Mouse (Mus musculus) forebrain, embryonic 12.5 days (tissue): ENCODE data around the gene Ugdh. TPM values are rescaled to one million over a fixed set of nuclear protein-coding genes. Genes with fewer than 3 reads are reported as not detected.
A peak's percentile ranks its signal among the peaks of the same experiment; 100 is the strongest.

Experiments
- ATAC-seq: fragments of 200-750 bp; cut with Nextera tagmentation; 2 replicates; pipeline ENCODE4 v1.8.0; 2017; ENCODE audit warnings: moderate TSS enrichment; ENCODE audit not compliant: low FRiP score
- H3K27ac ChIP-seq: fragments of 300-500 bp; sonication (generic); 2 replicates; pipeline ENCODE4 v1.5.1; 2016; ENCODE audit warnings: mild to moderate bottlenecking
- H3K27me3 ChIP-seq: fragments of 300-500 bp; sonication (generic); 2 replicates; pipeline ENCODE4 v1.6.1; 2016; ENCODE audit warnings: mild to moderate bottlenecking
- H3K36me3 ChIP-seq: fragments of 300-500 bp; sonication (generic); replicated peaks from 2 replicates; pipeline ENCODE4 v1.6.1; 2016; ENCODE audit warnings: mild to moderate bottlenecking
- H3K4me1 ChIP-seq: fragments of 300-500 bp; sonication (generic); 2 replicates; pipeline ENCODE4 v1.6.1; 2016
- H3K4me2 ChIP-seq: fragments of 300-500 bp; sonication (generic); 2 replicates; pipeline ENCODE4 v1.6.1; 2016; ENCODE audit warnings: mild to moderate bottlenecking, moderate library complexity
- H3K4me3 ChIP-seq: fragments of 300-500 bp; sonication (generic); replicated peaks from 2 replicates; pipeline ENCODE4 v1.5.1; 2016; ENCODE audit warnings: mild to moderate bottlenecking
- H3K9ac ChIP-seq: fragments of 300-500 bp; sonication (generic); 2 replicates; pipeline ENCODE4 v1.6.1; 2016; ENCODE audit warnings: mild to moderate bottlenecking
- H3K9me3 ChIP-seq: fragments of 300-500 bp; sonication (generic); 2 replicates; pipeline ENCODE4 v1.6.1; 2016
- WGBS: fragments of 180-500 bp; shearing (Covaris S2); methylation state at CpG from one replicate; pipeline ENCODE4 v1.1.7; 2016; 5-methylcytosine and 5-hydroxymethylcytosine counted together
- polyA plus RNA-seq: library from polyadenylated mRNA; unstranded; fragments of >200 nt; fragmentation: Nextera tagmentation; extraction: Ambion mirVana; gene quantifications from 2 replicates; pipeline ENCODE4 v1.2.1, GENCODE M21; 2016

The Ugdh gene
- polyA plus RNA-seq, 1 experiment from 2014 or later, result 78.7 TPM

DNA sequence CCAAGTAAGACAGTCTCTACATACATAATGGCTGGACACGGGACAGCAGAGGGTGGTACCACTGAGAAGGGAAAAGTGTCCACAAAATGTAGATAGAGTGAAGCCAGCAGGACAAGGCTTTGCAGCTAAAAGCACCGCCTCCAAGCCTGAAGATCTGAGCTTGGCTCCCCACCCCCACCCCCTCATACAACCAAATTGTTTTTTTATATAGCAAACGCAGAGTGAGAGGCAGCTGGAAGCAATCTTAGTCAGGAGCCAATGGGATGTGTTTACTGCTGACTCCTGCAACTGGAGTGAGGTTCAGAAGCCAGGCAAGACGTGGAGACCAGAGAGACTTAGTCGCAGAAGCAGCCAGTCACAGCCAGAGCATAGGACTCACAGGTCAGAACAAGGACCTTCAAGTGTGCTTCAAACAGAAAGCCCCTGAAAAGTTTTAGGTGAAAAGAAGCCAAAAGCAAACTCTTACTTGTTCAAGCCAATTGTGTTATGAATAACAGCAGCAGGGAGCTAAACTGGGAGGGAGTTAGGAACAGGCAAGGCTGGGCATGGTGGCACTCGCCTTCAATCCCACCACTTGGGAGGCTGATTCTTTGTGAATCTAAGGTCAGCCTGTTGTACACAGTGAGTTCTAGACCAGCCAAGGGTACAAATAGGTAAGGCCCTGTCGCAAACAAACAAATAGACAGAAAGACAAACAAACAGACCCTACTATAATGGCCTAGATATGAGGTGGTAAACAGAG, 21.5 kb upstream of the Ugdh start:
- Histone ChIP-seq H3K9me3 (no peaks in the 10 kb centered on the region), H3K36me3 (0 out of 2 replicates have a peak, but pooled peaks cover 4% of the 10 kb centered on the region), H3K27me3 (no peaks in the 10 kb centered on the region), H3K9ac (no peak overlapping the region), H3K4me2 (no peak overlapping the region), H3K4me3 (no peak overlapping the region), H3K4me1 (no peaks in the 10 kb centered on the region), H3K27ac (no peak overlapping the region)
- WGBS, result 64% methylated on average over 7 of the region's 7 CpGs
- ATAC-seq, result no peak

DNA sequence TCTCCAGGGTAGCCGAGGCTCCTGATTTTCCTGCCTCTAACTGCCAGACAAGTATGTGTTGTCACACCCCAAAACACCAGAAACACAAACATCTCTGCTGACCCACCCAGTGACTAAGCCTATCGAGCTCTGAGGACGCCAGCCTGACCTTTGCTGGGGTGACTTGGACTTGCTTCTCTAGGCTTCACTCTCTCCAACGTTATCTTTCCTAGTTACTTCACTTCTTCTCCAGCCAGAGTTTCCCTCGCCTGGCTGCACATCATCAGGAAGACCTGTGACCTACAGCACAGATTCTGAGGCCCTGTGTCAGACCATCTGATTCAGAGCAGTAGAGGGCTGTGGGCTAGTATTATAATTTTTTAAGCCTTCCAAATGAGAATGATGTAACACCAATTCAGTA, 19.0 kb upstream of the Ugdh start:
- no peak overlapping the region for H3K4me3 ChIP-seq
- H3K27ac ChIP-seq, result no peak overlapping the region
- H3K9ac ChIP-seq, result no peak overlapping the region
- WGBS, result 85% methylated on average over 5 of the region's 5 CpGs
- H3K27me3 ChIP-seq, result no peaks in the 10 kb centered on the region
- no peaks in the 10 kb centered on the region for H3K4me1 ChIP-seq
- H3K4me2 ChIP-seq, result no peak overlapping the region
- ATAC-seq, result no peak
- no peaks in the 10 kb centered on the region for H3K9me3 ChIP-seq
- H3K36me3 ChIP-seq, result 0 out of 2 replicates have a peak, but pooled peaks cover 10% of the 10 kb centered on the region

- ATAC-seq, result no peak
- 83% methylated on average over 4 of the region's 4 CpGs for WGBS
- no peak overlapping the region for H3K9ac ChIP-seq
- peaks cover 19% of the 10 kb centered on the region; the same call in 1 of the 2 replicates for H3K36me3 ChIP-seq
- H3K4me1 ChIP-seq, result no peaks in the 10 kb centered on the region
- no peaks in the 10 kb centered on the region for H3K9me3 ChIP-seq
- H3K4me3 ChIP-seq, result no peak overlapping the region
- no peak overlapping the region for H3K4me2 ChIP-seq
- H3K27me3 ChIP-seq, result no peaks in the 10 kb centered on the region
- H3K27ac ChIP-seq, result no peak overlapping the region
These were observed 13.2 kb upstream of the Ugdh start for GRCm38 (mm10) chr5:65448941-65449340.

GRCm38 (mm10) chr5:65447826-65448225, 12.1 kb upstream of the Ugdh start:
- no peak overlapping the region for H3K4me3 ChIP-seq
- no peaks in the 10 kb centered on the region for H3K27me3 ChIP-seq
- H3K4me2 ChIP-seq, result no peak overlapping the region
- H3K27ac ChIP-seq, result no peak overlapping the region
- ATAC-seq, result no peak
- H3K9ac ChIP-seq, result no peak overlapping the region
- H3K4me1 ChIP-seq, result no peaks in the 10 kb centered on the region
- peaks cover 14% of the 10 kb centered on the region; the same call in 1 of the 2 replicates for H3K36me3 ChIP-seq
- 82% methylated on average over 2 of the region's 2 CpGs for WGBS
- H3K9me3 ChIP-seq, result no peaks in the 10 kb centered on the region

GRCm38 (mm10) chr5:65446756-65447155, 11.0 kb upstream of the Ugdh start:
- Histone ChIP-seq H3K9ac (no peak overlapping the region), H3K27me3 (no peaks in the 10 kb centered on the region), H3K4me2 (no peak overlapping the region), H3K9me3 (no peaks in the 10 kb centered on the region), H3K4me3 (no peak overlapping the region), H3K4me1 (no peaks in the 10 kb centered on the region), H3K27ac (no peak overlapping the region), H3K36me3 (peaks cover 14% of the 10 kb centered on the region; the same call in 1 of the 2 replicates)
- ATAC-seq, result no peak
- WGBS, result 79% methylated on average over 2 of the region's 2 CpGs

DNA sequence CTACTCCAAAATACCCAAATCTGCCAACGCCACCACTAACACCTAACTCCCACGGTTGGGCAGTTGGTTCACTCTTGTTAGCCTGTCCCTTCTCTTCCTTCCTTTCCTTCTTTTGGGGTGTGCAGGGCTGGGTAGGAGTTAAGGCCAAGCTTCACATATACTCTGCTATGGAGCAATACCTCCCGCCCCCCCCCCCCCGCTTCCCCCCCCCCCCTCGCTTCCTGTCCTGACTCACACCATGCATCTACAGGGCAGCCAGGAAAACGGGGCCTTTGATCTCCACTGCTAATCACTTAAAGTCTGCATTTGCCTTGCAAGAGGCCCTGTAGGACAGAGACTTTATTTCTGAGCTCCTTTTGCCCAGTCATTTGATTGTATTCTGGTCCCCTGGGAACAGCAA, 9.2 kb upstream of the Ugdh start:
- Histone ChIP-seq H3K4me3 (no peak overlapping the region), H3K27me3 (no peaks in the 10 kb centered on the region), H3K36me3 (peaks cover 9% of the 10 kb centered on the region; the same call in 1 of the 2 replicates), H3K9ac (no peak overlapping the region), H3K9me3 (no peaks in the 10 kb centered on the region), H3K4me2 (no peak overlapping the region), H3K27ac (no peak overlapping the region), H3K4me1 (no peaks in the 10 kb centered on the region)
- ATAC-seq, result no peak
- WGBS, result 65% methylated on average over 4 of the region's 6 CpGs

DNA sequence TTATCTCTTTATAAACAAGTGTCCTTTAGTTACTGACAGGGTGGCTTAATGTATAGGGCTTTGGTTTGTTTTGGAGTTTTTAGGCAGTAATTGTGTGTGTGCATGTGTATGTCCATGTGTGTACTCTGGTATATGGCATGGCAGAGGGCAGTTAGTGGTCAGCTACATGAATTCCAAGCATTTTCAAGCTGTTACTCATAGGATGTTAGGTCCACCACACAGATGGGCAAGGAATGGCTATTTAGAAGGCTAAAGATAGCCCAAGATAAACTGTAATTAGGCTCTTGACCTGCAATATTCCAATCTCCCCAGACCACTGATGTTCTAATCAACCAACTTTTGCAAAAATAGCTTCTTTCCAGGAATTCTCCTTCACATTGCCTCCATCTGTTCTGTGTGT, 2.3 kb upstream of the Ugdh start:
- no peak for ATAC-seq

DNA sequence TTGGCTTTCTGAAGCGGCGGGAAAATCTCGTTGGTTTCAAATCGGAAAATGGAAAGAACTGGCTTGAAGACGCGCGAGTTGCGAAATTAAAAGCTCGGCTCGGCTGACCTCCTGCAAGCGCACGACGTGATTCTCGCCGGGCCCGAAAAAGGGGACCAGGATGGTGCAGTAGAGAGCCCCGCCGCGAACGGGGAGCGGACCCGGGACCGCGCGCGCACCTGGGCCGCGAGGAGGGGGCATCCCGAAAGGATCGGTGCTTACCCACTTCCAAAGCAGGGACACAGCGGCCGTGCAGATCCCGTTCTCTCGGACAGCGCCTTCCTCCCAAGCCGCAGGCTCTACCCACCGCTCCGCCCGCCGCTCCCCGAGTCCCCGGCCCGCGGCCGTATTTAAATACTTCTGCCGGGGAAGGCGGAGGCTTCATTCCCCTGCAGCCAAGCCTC, 365 bp downstream of the Ugdh start:
- Histone ChIP-seq H3K4me2 (peak overlapping the region; percentile 75), H3K27me3 (no peaks in the 10 kb centered on the region), H3K27ac (peak overlapping the region; percentile 76), H3K4me3 (peak overlapping the region; percentile 81), H3K36me3 (no peaks in the 10 kb centered on the region), H3K9ac (peak overlapping the region; percentile 80), H3K4me1 (peaks cover 16% of the 10 kb centered on the region), H3K9me3 (no peaks in the 10 kb centered on the region)
- no peak for ATAC-seq
- WGBS, result under 1% methylated on average over 46 of the region's 47 CpGs

More for the DNA sequence above, 2.3 kb upstream of the Ugdh start:
- Histone ChIP-seq H3K9ac (no peak overlapping the region), H3K4me2 (no peak overlapping the region), H3K27ac (no peak overlapping the region), H3K4me3 (no peak overlapping the region), H3K27me3 (no peaks in the 10 kb centered on the region), H3K4me1 (peaks cover 16% of the 10 kb centered on the region), H3K9me3 (no peaks in the 10 kb centered on the region), H3K36me3 (no peaks in the 10 kb centered on the region)

DNA sequence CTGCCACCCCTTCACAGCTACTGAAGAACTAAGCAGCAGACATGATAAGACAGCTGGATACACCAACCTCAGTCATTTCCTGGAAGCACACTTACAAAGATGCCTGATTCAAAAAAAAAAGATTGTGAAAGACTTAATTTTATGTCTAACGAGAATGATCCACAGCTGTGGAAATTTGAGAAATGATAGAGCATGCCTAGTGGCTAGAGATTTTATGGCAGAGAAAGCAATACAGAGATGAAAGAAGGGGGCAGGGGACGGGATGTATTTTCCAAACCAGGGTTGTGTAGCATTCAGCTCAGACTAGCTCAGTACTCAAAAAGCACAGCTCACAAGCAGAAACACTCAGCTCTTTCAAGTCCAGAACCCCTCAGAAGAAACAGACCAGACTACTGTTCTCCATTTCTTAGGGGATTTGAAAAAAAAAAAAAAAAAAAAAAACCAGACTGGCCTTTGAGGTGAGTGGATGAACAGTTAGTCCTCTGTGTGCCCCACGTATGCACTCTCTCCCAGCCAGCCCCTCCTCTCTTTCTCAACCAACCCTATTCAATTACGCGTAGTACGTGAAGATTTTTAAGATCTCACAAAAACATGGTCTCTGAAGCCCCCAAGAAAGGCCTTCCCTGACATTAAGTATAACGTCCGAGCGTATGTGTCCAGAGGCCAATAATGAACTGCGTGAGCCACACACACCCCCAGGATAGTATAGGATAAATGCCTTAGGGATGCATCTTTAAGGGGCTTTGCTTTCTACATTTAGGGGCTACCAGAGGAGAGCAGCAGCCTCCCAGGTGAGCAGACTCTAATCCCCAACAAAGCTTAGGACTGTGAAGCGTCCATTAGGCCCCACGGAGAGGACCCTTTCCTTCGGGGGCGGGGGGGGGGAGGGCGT, 1.0 kb downstream of the Ugdh start:
- H3K9ac ChIP-seq, result peak overlapping the region; percentile 80
- no peaks in the 10 kb centered on the region for H3K9me3 ChIP-seq
- H3K4me2 ChIP-seq, result peak overlapping the region; percentile 75
- H3K36me3 ChIP-seq, result no peaks in the 10 kb centered on the region
- peaks cover 16% of the 10 kb centered on the region for H3K4me1 ChIP-seq
- H3K27me3 ChIP-seq, result no peaks in the 10 kb centered on the region
- H3K4me3 ChIP-seq, result peak overlapping the region; percentile 81
- WGBS, result 4% methylated on average over 15 of the region's 15 CpGs
- peak overlapping the region; percentile 76 for H3K27ac ChIP-seq
- no peak; the same call in 1 of the 2 replicates for ATAC-seq

- ATAC-seq, result no peak
- Histone ChIP-seq H3K27me3 (no peaks in the 10 kb centered on the region), H3K4me1 (peaks cover 6% of the 10 kb centered on the region), H3K36me3 (peaks cover 16% of the 10 kb centered on the region), H3K4me2 (no peak overlapping the region), H3K9me3 (no peaks in the 10 kb centered on the region), H3K9ac (no peak overlapping the region), H3K4me3 (no peak overlapping the region), H3K27ac (no peak overlapping the region)
- 91% methylated on average over 5 of the region's 5 CpGs for WGBS
These were observed 6.3 kb downstream of the Ugdh start for GRCm38 (mm10) chr5:65429441-65429840.

GRCm38 (mm10) chr5:65428321-65428720, 7.4 kb downstream of the Ugdh start:
- H3K4me3 ChIP-seq, result no peak overlapping the region
- H3K4me2 ChIP-seq, result no peak overlapping the region
- no peak for ATAC-seq
- no peak overlapping the region for H3K9ac ChIP-seq
- no peaks in the 10 kb centered on the region for H3K9me3 ChIP-seq
- 27% methylated on average over 4 of the region's 4 CpGs for WGBS
- no peak overlapping the region for H3K27ac ChIP-seq
- H3K4me1 ChIP-seq, result no peaks in the 10 kb centered on the region
- H3K27me3 ChIP-seq, result no peaks in the 10 kb centered on the region
- H3K36me3 ChIP-seq, result peaks cover 21% of the 10 kb centered on the region

GRCm38 (mm10) chr5:65425251-65425650, 10.5 kb downstream of the Ugdh start:
- no peak overlapping the region for H3K4me2 ChIP-seq
- no peaks in the 10 kb centered on the region for H3K9me3 ChIP-seq
- no peaks in the 10 kb centered on the region for H3K4me1 ChIP-seq
- peaks cover 51% of the 10 kb centered on the region for H3K36me3 ChIP-seq
- 89% methylated on average over 5 of the region's 5 CpGs for WGBS
- H3K9ac ChIP-seq, result no peak overlapping the region
- no peaks in the 10 kb centered on the region for H3K27me3 ChIP-seq
- no peak overlapping the region for H3K4me3 ChIP-seq
- no peak overlapping the region for H3K27ac ChIP-seq
- no peak for ATAC-seq
